Mouse (Mus musculus): ENCODE data around the gene Ccdc148. TPM values are rescaled to one million over a fixed set of nuclear protein-coding genes. Genes with fewer than 3 reads are reported as not detected.

Ccdc148 gene
- polyA plus RNA-seq, 1 experiment from 2014 or later = 0.51 TPM

- Histone ChIP-seq H3K27ac (ENCODE audit: low read depth) (no peak overlapping the region), H3K36me3 (ENCODE audit: control insufficient read depth, insufficient read depth, low read length) (no peaks in the 10 kb centered on the region), H3K4me2 (ENCODE audit: low read length) (peak overlapping the region; percentile 84), H3K4me3 (ENCODE audit: low read depth, low read length) (peak overlapping the region; percentile 90), H3K27me3 (replicated peaks; ENCODE audit: control insufficient read depth, insufficient read depth, low read length) (no peaks in the 10 kb centered on the region), H3K9ac (ENCODE audit: low read length) (0 out of 2 replicates have a peak overlapping the region, but pooled peaks have one; percentile 29), H3K4me1 (replicated peaks; ENCODE audit: control insufficient read depth, insufficient read depth, low read length) (peaks cover 16% of the 10 kb centered on the region), H3K9me3 (ENCODE audit: control insufficient read depth, low read length) (no peaks in the 10 kb centered on the region)
- DNase-seq (ENCODE audit: low spot score) (no peak), ATAC-seq (replicated peaks; ENCODE audit: low FRiP score, low TSS enrichment, low read depth) (peak; percentile 44)
- WGBS = under 1% methylated on average over 16 of the region's 16 CpGs
Measured at GRCm38 (mm10) chr2:59159961-59160604, 400 bp downstream of the Ccdc148 start.

DNA sequence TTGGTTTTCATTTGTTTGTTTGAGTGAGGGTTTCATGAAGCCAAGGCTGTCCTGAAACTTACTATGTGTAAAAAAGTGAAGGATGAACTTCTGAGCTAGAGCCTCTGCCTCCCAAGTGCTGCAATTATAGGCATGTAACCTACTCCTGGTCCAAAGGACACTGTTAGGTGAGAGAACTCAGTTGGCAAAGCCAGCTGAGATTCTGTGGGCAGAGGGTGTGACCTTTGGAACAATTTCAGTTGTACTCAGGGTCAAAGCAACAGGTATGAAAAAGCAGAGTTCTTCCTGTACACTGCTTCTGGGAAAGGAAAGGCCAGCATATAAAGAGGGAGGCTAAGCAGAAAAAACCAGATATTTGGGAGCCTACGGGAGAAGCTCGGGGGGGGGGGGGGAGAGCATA lies 2.4 kb downstream of the Ccdc148 start:
- H3K36me3 ChIP-seq (ENCODE audit: control insufficient read depth, insufficient read depth, low read length) = no peaks in the 10 kb centered on the region

DNA sequence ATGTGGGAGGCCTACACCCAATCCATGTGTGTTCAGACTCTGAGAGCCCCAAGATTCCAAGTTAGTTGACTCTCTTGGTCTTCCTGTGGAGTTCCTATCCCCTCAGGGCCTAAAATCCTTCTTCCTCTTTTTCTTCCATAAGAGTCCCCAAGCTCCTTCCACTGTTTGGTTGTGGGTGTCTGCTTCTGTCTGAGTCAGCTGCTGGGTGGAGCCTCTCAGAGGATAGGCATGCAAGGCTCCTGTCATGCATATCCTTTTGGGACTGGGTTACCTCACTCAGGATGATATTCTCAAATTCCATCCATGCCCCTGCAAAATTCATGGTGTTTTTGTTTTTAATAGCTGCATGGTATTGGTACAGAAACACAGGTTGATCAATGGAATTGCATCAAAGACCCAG lies 5.1 kb downstream of the Ccdc148 start:
- ATAC-seq (replicated peaks; ENCODE audit: low FRiP score, low TSS enrichment, low read depth) = no peak
- DNase-seq (ENCODE audit: low spot score) = no peak
- no peaks in the 10 kb centered on the region for H3K9me3 ChIP-seq (ENCODE audit: control insufficient read depth, low read length)
- no peaks in the 10 kb centered on the region for H3K27me3 ChIP-seq (replicated peaks; ENCODE audit: control insufficient read depth, insufficient read depth, low read length)
- H3K36me3 ChIP-seq (ENCODE audit: control insufficient read depth, insufficient read depth, low read length) = no peaks in the 10 kb centered on the region
- H3K27ac ChIP-seq (ENCODE audit: low read depth) = no peak overlapping the region
- H3K4me1 ChIP-seq (replicated peaks; ENCODE audit: control insufficient read depth, insufficient read depth, low read length) = 0 out of 2 replicates have a peak, but pooled peaks cover 3% of the 10 kb centered on the region
- H3K4me3 ChIP-seq (ENCODE audit: low read depth, low read length) = no peak overlapping the region
- no peak overlapping the region for H3K4me2 ChIP-seq (ENCODE audit: low read length)
- H3K9ac ChIP-seq (ENCODE audit: low read length) = no peak overlapping the region

More for the DNA sequence above, 2.4 kb downstream of the Ccdc148 start:
- Histone ChIP-seq H3K27me3 (replicated peaks; ENCODE audit: control insufficient read depth, insufficient read depth, low read length) (no peaks in the 10 kb centered on the region), H3K4me1 (replicated peaks; ENCODE audit: control insufficient read depth, insufficient read depth, low read length) (peaks cover 10% of the 10 kb centered on the region), H3K9ac (ENCODE audit: low read length) (no peak overlapping the region), H3K4me3 (ENCODE audit: low read depth, low read length) (no peak overlapping the region), H3K9me3 (ENCODE audit: control insufficient read depth, low read length) (no peaks in the 10 kb centered on the region), H3K27ac (ENCODE audit: low read depth) (no peak overlapping the region), H3K4me2 (ENCODE audit: low read length) (no peak overlapping the region)
- WGBS = 60% methylated on average over 2 of the region's 2 CpGs
- ATAC-seq (replicated peaks; ENCODE audit: low FRiP score, low TSS enrichment, low read depth) = no peak
- no peak for DNase-seq (ENCODE audit: low spot score)

GRCm38 (mm10) chr2:59131044-59131443 lies 29.4 kb downstream of the Ccdc148 start:
- DNase-seq (ENCODE audit: low spot score) (no peak), ATAC-seq (replicated peaks; ENCODE audit: low FRiP score, low TSS enrichment, low read depth) (no peak)
- Histone ChIP-seq H3K27me3 (replicated peaks; ENCODE audit: control insufficient read depth, insufficient read depth, low read length) (no peaks in the 10 kb centered on the region), H3K9ac (ENCODE audit: low read length) (no peak overlapping the region), H3K36me3 (ENCODE audit: control insufficient read depth, insufficient read depth, low read length) (no peaks in the 10 kb centered on the region), H3K9me3 (ENCODE audit: control insufficient read depth, low read length) (no peaks in the 10 kb centered on the region), H3K27ac (ENCODE audit: low read depth) (no peak overlapping the region), H3K4me2 (ENCODE audit: low read length) (no peak overlapping the region), H3K4me1 (replicated peaks; ENCODE audit: control insufficient read depth, insufficient read depth, low read length) (no peaks in the 10 kb centered on the region), H3K4me3 (ENCODE audit: low read depth, low read length) (no peak overlapping the region)
- 63% methylated on average over 8 of the region's 8 CpGs for WGBS

GRCm38 (mm10) chr2:59129821-59130220 lies 30.7 kb downstream of the Ccdc148 start:
- 88% methylated on average over 8 of the region's 8 CpGs for WGBS
- no peak for ATAC-seq (replicated peaks; ENCODE audit: low FRiP score, low TSS enrichment, low read depth)
- H3K27me3 ChIP-seq (replicated peaks; ENCODE audit: control insufficient read depth, insufficient read depth, low read length) = no peaks in the 10 kb centered on the region
- H3K27ac ChIP-seq (ENCODE audit: low read depth) = no peak overlapping the region
- DNase-seq (ENCODE audit: low spot score) = no peak
- H3K9ac ChIP-seq (ENCODE audit: low read length) = no peak overlapping the region
- no peaks in the 10 kb centered on the region for H3K36me3 ChIP-seq (ENCODE audit: control insufficient read depth, insufficient read depth, low read length)
- H3K4me1 ChIP-seq (replicated peaks; ENCODE audit: control insufficient read depth, insufficient read depth, low read length) = no peaks in the 10 kb centered on the region
- no peak overlapping the region for H3K4me2 ChIP-seq (ENCODE audit: low read length)
- no peak overlapping the region for H3K4me3 ChIP-seq (ENCODE audit: low read depth, low read length)
- no peaks in the 10 kb centered on the region for H3K9me3 ChIP-seq (ENCODE audit: control insufficient read depth, low read length)

- WGBS = 72% methylated on average over 7 of the region's 7 CpGs
Measured at GRCm38 (mm10) chr2:59129023-59129422, 31.5 kb downstream of the Ccdc148 start.

GRCm38 (mm10) chr2:59055615-59056145 lies 104.8 kb downstream of the Ccdc148 start:
- H3K27ac ChIP-seq (ENCODE audit: low read depth) = no peak overlapping the region
- no peak overlapping the region for H3K9ac ChIP-seq (ENCODE audit: low read length)
- no peaks in the 10 kb centered on the region for H3K36me3 ChIP-seq (ENCODE audit: control insufficient read depth, insufficient read depth, low read length)
- H3K27me3 ChIP-seq (replicated peaks; ENCODE audit: control insufficient read depth, insufficient read depth, low read length) = no peaks in the 10 kb centered on the region
- no peak overlapping the region for H3K4me2 ChIP-seq (ENCODE audit: low read length)
- WGBS = 77% methylated on average over 5 of the region's 5 CpGs
- no peak for DNase-seq (ENCODE audit: low spot score)
- no peak overlapping the region for H3K4me3 ChIP-seq (ENCODE audit: low read depth, low read length)
- no peaks in the 10 kb centered on the region for H3K9me3 ChIP-seq (ENCODE audit: control insufficient read depth, low read length)
- no peaks in the 10 kb centered on the region for H3K4me1 ChIP-seq (replicated peaks; ENCODE audit: control insufficient read depth, insufficient read depth, low read length)
- ATAC-seq (replicated peaks; ENCODE audit: low FRiP score, low TSS enrichment, low read depth) = no peak

More at GRCm38 (mm10) chr2:59129023-59129422, 31.5 kb downstream of the Ccdc148 start:
- H3K27ac ChIP-seq (ENCODE audit: low read depth) = no peak overlapping the region
- H3K4me1 ChIP-seq (replicated peaks; ENCODE audit: control insufficient read depth, insufficient read depth, low read length) = no peaks in the 10 kb centered on the region
- no peaks in the 10 kb centered on the region for H3K36me3 ChIP-seq (ENCODE audit: control insufficient read depth, insufficient read depth, low read length)
- DNase-seq (ENCODE audit: low spot score) = no peak
- H3K9ac ChIP-seq (ENCODE audit: low read length) = no peak overlapping the region
- ATAC-seq (replicated peaks; ENCODE audit: low FRiP score, low TSS enrichment, low read depth) = no peak
- no peak overlapping the region for H3K4me2 ChIP-seq (ENCODE audit: low read length)
- no peaks in the 10 kb centered on the region for H3K9me3 ChIP-seq (ENCODE audit: control insufficient read depth, low read length)
- H3K4me3 ChIP-seq (ENCODE audit: low read depth, low read length) = no peak overlapping the region
- no peaks in the 10 kb centered on the region for H3K27me3 ChIP-seq (replicated peaks; ENCODE audit: control insufficient read depth, insufficient read depth, low read length)

DNA sequence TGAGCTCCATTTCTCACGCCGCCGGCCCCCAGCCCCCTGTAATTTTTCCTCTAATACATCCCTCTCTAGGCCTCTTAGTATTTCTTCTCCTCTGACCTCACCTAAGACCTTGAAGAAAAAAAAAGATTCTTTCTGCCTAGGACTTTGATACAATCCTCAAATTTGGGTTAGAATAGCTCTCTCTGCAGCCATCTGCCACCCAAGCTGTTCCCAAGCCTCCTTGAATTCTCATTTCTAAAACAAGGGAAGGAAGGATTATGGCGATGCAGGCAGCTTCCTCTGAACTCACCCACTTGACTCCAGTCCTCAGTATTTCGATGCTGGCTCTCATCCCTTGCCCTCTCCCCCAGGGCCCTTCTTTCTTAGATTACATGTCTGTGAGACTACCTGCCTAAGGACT lies 106.1 kb downstream of the Ccdc148 start:
- Histone ChIP-seq H3K4me2 (ENCODE audit: low read length) (no peak overlapping the region), H3K27me3 (replicated peaks; ENCODE audit: control insufficient read depth, insufficient read depth, low read length) (no peaks in the 10 kb centered on the region), H3K4me1 (replicated peaks; ENCODE audit: control insufficient read depth, insufficient read depth, low read length) (0 out of 2 replicates have a peak, but pooled peaks cover 5% of the 10 kb centered on the region), H3K4me3 (ENCODE audit: low read depth, low read length) (no peak overlapping the region), H3K27ac (ENCODE audit: low read depth) (no peak overlapping the region), H3K36me3 (ENCODE audit: control insufficient read depth, insufficient read depth, low read length) (no peaks in the 10 kb centered on the region), H3K9me3 (ENCODE audit: control insufficient read depth, low read length) (no peaks in the 10 kb centered on the region), H3K9ac (ENCODE audit: low read length) (no peak overlapping the region)
- ATAC-seq (replicated peaks; ENCODE audit: low FRiP score, low TSS enrichment, low read depth) (no peak), DNase-seq (ENCODE audit: low spot score) (no peak)
- 70% methylated on average over 5 of the region's 5 CpGs for WGBS
